Mouse (Mus musculus) stomach, postnatal 0 days (tissue): ENCODE measurements at regions not wholly inside any gene's neighbourhood (a gene's known extent, or its start where the extent isn't known, plus 50 kb on each side); places are given as distances from the start of the nearest gene placed in this dataset.

Experiments used
- CTCF ChIP-seq: IDR thresholded peaks from 2 replicates; pipeline ENCODE4 v1.5.1; 2016; ENCODE audit warnings: antibody characterized with exemption, low read depth, mild to moderate bottlenecking, moderate library complexity
- EP300 ChIP-seq: optimal IDR thresholded peaks from 2 replicates; pipeline ENCODE3; 2016; ENCODE audit warnings: antibody characterized with exemption

- TF ChIP-seq CTCF (no peak), EP300 (no peak)
Observed at GRCm38 (mm10) chr3:37894599-37894998, 170.3 kb upstream of the Gm5148 start.
